ENCODE assay signal across 20 mouse cellular contexts in genomic region chr10:95696253-95696641, GRCm38 (mm10). TPM values are rescaled to one million over a fixed set of nuclear protein-coding genes. Genes with fewer than 3 reads are reported as not detected.
A peak's percentile ranks its signal among the peaks of the same experiment; 100 is the strongest.
DNase-seq lines count a peak whose midpoint lies in the region; ATAC-seq lines count a peak whose summit lies in the region.
"Had no signal": no experiment of that assay in that cellular context is flagged by ENCODE, and none has a peak within 500 bp of the region (broad histone marks: within the 10 kb centered on the region; RNA-seq: fewer than 3 reads in every experiment).

No protein-coding gene starts in this region.

- H3K9ac ChIP-seq in heart, embryonic 14.5 days (ENCODE audit: low read length), result no peak overlapping the region
- H3K9ac ChIP-seq in heart, embryonic 11.5 days (ENCODE audit: low read depth, low read length), result no peak overlapping the region
- H3K9ac ChIP-seq in kidney, embryonic 16.5 days (replicated peaks; ENCODE audit: low read length), result no peak overlapping the region
- H3K9ac ChIP-seq in lung, embryonic 15.5 days, result no peak overlapping the region
- H3K9ac ChIP-seq: forebrain, embryonic 15.5 days; hindbrain, embryonic 13.5 days had no signal

- no peak for ATAC-seq in heart, embryonic 14.5 days (ENCODE audit: insufficient number of reproducible peaks, insufficient read depth, low FRiP score, low read depth)
- ATAC-seq in heart, embryonic 11.5 days (replicated peaks; ENCODE audit: insufficient number of reproducible peaks, low FRiP score, low TSS enrichment), result no peak
- no peak for ATAC-seq in kidney, embryonic 16.5 days (ENCODE audit: low FRiP score, low TSS enrichment)
- no peak for ATAC-seq in lung, embryonic 15.5 days (ENCODE audit: borderline replicate concordance, extremely low read depth, low FRiP score, low TSS enrichment)
- ATAC-seq: hindbrain, postnatal 0 days had no signal

- H3K36me3 ChIP-seq in heart, embryonic 14.5 days (ENCODE audit: control insufficient read depth, insufficient read depth, low read length), result no peaks in the 10 kb centered on the region
- no peaks in the 10 kb centered on the region for H3K36me3 ChIP-seq in heart, embryonic 11.5 days (ENCODE audit: control insufficient read depth, insufficient read depth, low read length)
- no peaks in the 10 kb centered on the region for H3K36me3 ChIP-seq in kidney, embryonic 16.5 days (ENCODE audit: insufficient read depth, low read length)
- no peaks in the 10 kb centered on the region for H3K36me3 ChIP-seq in lung, embryonic 15.5 days
- H3K36me3 ChIP-seq: embryonic facial prominence, embryonic 10.5 days; forebrain, embryonic 15.5 days; heart, embryonic 10.5 days; hindbrain, embryonic 13.5 days had no signal

- 0 out of 4 replicates have a peak overlapping the region, but pooled peaks have one; percentile 14 to 16 for H3K27ac ChIP-seq in heart, embryonic 14.5 days (replicated peaks in 1 of 2; ENCODE audit: control insufficient read depth in 1 of 2, insufficient read depth in 1 of 2, low read depth in 2 of 2, low read length in 2 of 2)
- no peak overlapping the region for H3K27ac ChIP-seq in heart, embryonic 11.5 days (ENCODE audit: low read depth, low read length)
- H3K27ac ChIP-seq in kidney, embryonic 16.5 days (ENCODE audit: low read length), result 0 out of 2 replicates have a peak overlapping the region, but pooled peaks have one; percentile 58
- H3K27ac ChIP-seq in lung, embryonic 15.5 days, result 0 out of 2 replicates have a peak overlapping the region, but pooled peaks have one; percentile 39
- H3K27ac ChIP-seq: embryonic facial prominence, embryonic 10.5 days; forebrain, embryonic 15.5 days; hindbrain, embryonic 13.5 days; hindbrain, postnatal 0 days had no signal

- peaks cover 3 to 8% of the 10 kb centered on the region in 2 experiments; a peak in 3 of 4 replicates for H3K4me1 ChIP-seq in heart, embryonic 14.5 days (ENCODE audit: control insufficient read depth in 2 of 2, insufficient read depth in 2 of 2, low read length in 2 of 2)
- peaks cover 4% of the 10 kb centered on the region; the same call in 1 of the 2 replicates for H3K4me1 ChIP-seq in heart, embryonic 11.5 days (ENCODE audit: control insufficient read depth, insufficient read depth, low read length)
- peaks cover 16% of the 10 kb centered on the region; the same call in 1 of the 2 replicates for H3K4me1 ChIP-seq in kidney, embryonic 16.5 days (ENCODE audit: insufficient read depth, low read length)
- H3K4me1 ChIP-seq in lung, embryonic 15.5 days, result no peaks in the 10 kb centered on the region
- H3K4me1 ChIP-seq: forebrain, embryonic 15.5 days had no signal

- no peaks in the 10 kb centered on the region for H3K9me3 ChIP-seq in heart, embryonic 14.5 days (ENCODE audit: control insufficient read depth, low read length)
- H3K9me3 ChIP-seq in heart, embryonic 11.5 days (replicated peaks; ENCODE audit: control insufficient read depth, low read length), result no peaks in the 10 kb centered on the region
- no peaks in the 10 kb centered on the region for H3K9me3 ChIP-seq in kidney, embryonic 16.5 days (ENCODE audit: low read length)
- H3K9me3 ChIP-seq in lung, embryonic 15.5 days, result no peaks in the 10 kb centered on the region
- H3K9me3 ChIP-seq: embryonic facial prominence, embryonic 10.5 days; forebrain, embryonic 15.5 days; heart, embryonic 10.5 days; hindbrain, embryonic 13.5 days had no signal

- no peak for DNase-seq in kidney, adult 9 months
- DNase-seq in lung, adult 18-20 months, result no peak
- DNase-seq: adrenal gland, postnatal 25 days; cerebellum, adult 2 months; cerebellum, postnatal 10 days; gastrocnemius, postnatal 14 days; heart, postnatal 14 days had no signal

- H3K4me2 ChIP-seq in heart, embryonic 14.5 days (ENCODE audit: low read length), result no peak overlapping the region
- no peak overlapping the region for H3K4me2 ChIP-seq in heart, embryonic 11.5 days
- no peak overlapping the region for H3K4me2 ChIP-seq in kidney, embryonic 16.5 days (replicated peaks; ENCODE audit: low read depth, low read length)
- H3K4me2 ChIP-seq in lung, embryonic 15.5 days, result no peak overlapping the region
- H3K4me2 ChIP-seq: forebrain, embryonic 15.5 days; hindbrain, embryonic 13.5 days had no signal

- no peak overlapping the region for H3K4me3 ChIP-seq in heart, embryonic 14.5 days (ENCODE audit: control insufficient read depth in 1 of 2, insufficient read depth in 1 of 2, low read depth in 1 of 2, low read length in 2 of 2)
- H3K4me3 ChIP-seq in heart, embryonic 11.5 days (ENCODE audit: low read depth, low read length), result no peak overlapping the region
- H3K4me3 ChIP-seq in kidney, embryonic 16.5 days (ENCODE audit: low read length), result no peak overlapping the region
- no peak overlapping the region for H3K4me3 ChIP-seq in lung, embryonic 15.5 days
- H3K4me3 ChIP-seq: embryonic facial prominence, embryonic 10.5 days; forebrain, embryonic 15.5 days; heart, embryonic 10.5 days; hindbrain, embryonic 13.5 days had no signal

- H3K27me3 ChIP-seq in heart, embryonic 14.5 days (ENCODE audit: control insufficient read depth, insufficient read depth, low read length), result no peaks in the 10 kb centered on the region
- H3K27me3 ChIP-seq in heart, embryonic 11.5 days (ENCODE audit: control insufficient read depth, insufficient read depth, low read length), result no peaks in the 10 kb centered on the region
- H3K27me3 ChIP-seq in kidney, embryonic 16.5 days (ENCODE audit: insufficient read depth, low read length), result no peaks in the 10 kb centered on the region
- no peaks in the 10 kb centered on the region for H3K27me3 ChIP-seq in lung, embryonic 15.5 days
- H3K27me3 ChIP-seq: forebrain, embryonic 15.5 days; hindbrain, embryonic 13.5 days had no signal

- WGBS in heart, embryonic 14.5 days, result 15% methylated on average over 3 of the region's 3 CpGs
- 31% methylated on average over 3 of the region's 3 CpGs for WGBS in heart, embryonic 11.5 days (ENCODE audit: insufficient replicate concordance)
- WGBS in kidney, embryonic 16.5 days, result 70% methylated on average over 3 of the region's 3 CpGs
- WGBS in lung, embryonic 15.5 days, result 29% methylated on average over 3 of the region's 3 CpGs

RNA-seq across cellular contexts. Expression of gene Anapc15-ps, which starts 23.0 kb away (rescaled TPM):
- polyA plus RNA-seq in heart, embryonic 14.5 days (2014; fragmentation: Nextera tagmentation; extraction: Ambion mirVana), result not detected in 2 replicates
- polyA plus RNA-seq in heart, embryonic 11.5 days (2014; fragmentation: Nextera tagmentation; extraction: Ambion mirVana), result not detected in 2 replicates
- polyA plus RNA-seq in kidney, embryonic 16.5 days (2015; fragmentation: Nextera tagmentation; extraction: Ambion mirVana), result 1.8 TPM in 1 of 2 replicates, not detected in the other
- polyA plus RNA-seq in lung, embryonic 15.5 days (2015; fragmentation: Nextera tagmentation; extraction: Ambion mirVana), result 0.45 TPM in 1 of 2 replicates, not detected in the other
- polyA plus RNA-seq: adrenal gland, adult 2 months; embryonic facial prominence, embryonic 10.5 days; embryonic facial prominence, embryonic 14.5 days; forebrain, embryonic 15.5 days; gonadal fat pad, adult 2 months; heart, embryonic 10.5 days; hindbrain, embryonic 13.5 days; hindbrain, postnatal 0 days; intestine, embryonic 14.5 days had no signal
